Mouse (Mus musculus) CH12.LX (cell line): ENCODE measurements around the gene Uqcr10. TPM values are rescaled to one million over a fixed set of nuclear protein-coding genes. Genes with fewer than 3 reads are reported as not detected.

Source experiments
- DNase-seq: peaks from one replicate; pipeline ENCODE4 v3.0.0-alpha.2; 2013; ENCODE audit errors: extremely low read depth
- H3K27ac ChIP-seq: 2 replicates; pipeline ENCODE4 v1.5.1; 2012; ENCODE audit warnings: low read depth, mild to moderate bottlenecking, control low read depth, moderate library complexity; ENCODE audit not compliant: insufficient read depth
- H3K27me3 ChIP-seq: replicated peaks from 2 replicates; pipeline ENCODE3; 2012; ENCODE audit warnings: inconsistent platforms
- H3K36me3 ChIP-seq, 2 experiments: replicated peaks in 1 of 2; 2 replicates each; pipeline versions ENCODE3 to v1.6.1; 2012; ENCODE audit warnings: inconsistent platforms in 1 of 2, low read length in 1 of 2, mild to moderate bottlenecking in 1 of 2, mixed read lengths in 1 of 2, moderate library complexity in 1 of 2; ENCODE audit not compliant: control insufficient read depth in 1 of 2, insufficient read depth in 1 of 2
- H3K4me1 ChIP-seq, 2 experiments: 2 replicates each; pipeline ENCODE4 v1.6.1; 2012; ENCODE audit warnings: inconsistent platforms in 1 of 2, moderate library complexity in 1 of 2; ENCODE audit not compliant: insufficient read depth in 2 of 2, control insufficient read depth in 1 of 2
- H3K4me2 ChIP-seq: 2 replicates; pipeline ENCODE4 v1.6.1; 2012; ENCODE audit warnings: low read depth, mild to moderate bottlenecking, control low read depth; ENCODE audit not compliant: poor library complexity, insufficient read depth, severe bottlenecking
- H3K4me3 ChIP-seq, 3 experiments: fragments of 150-350 bp in 1 of 3; sonication (generic) in 1 of 3; replicated peaks in 1 of 3; 2 replicates each; pipeline versions ENCODE3 to v1.5.1; 2011 to 2012; ENCODE audit warnings: low read depth in 2 of 3, low read length in 2 of 3, mild to moderate bottlenecking in 2 of 3, moderate library complexity in 2 of 3, control low read depth in 1 of 3, improper control_type of control experiment in 1 of 3, inconsistent platforms in 1 of 3, mixed read lengths in 1 of 3; ENCODE audit not compliant: poor library complexity in 1 of 3
- H3K79me2 ChIP-seq: replicated peaks from 2 replicates; pipeline ENCODE4 v1.6.1; 2012; ENCODE audit warnings: mild to moderate bottlenecking, moderate library complexity; ENCODE audit not compliant: control insufficient read depth, poor library complexity, insufficient read depth, severe bottlenecking; ENCODE audit errors: extremely low read depth
- H3K9ac ChIP-seq: 2 replicates; pipeline ENCODE4 v1.6.1; 2012; ENCODE audit warnings: low read depth, mild to moderate bottlenecking, control low read depth, moderate library complexity; ENCODE audit not compliant: insufficient read depth
- H3K9me3 ChIP-seq: replicated peaks from 2 replicates; pipeline ENCODE3; 2012; ENCODE audit warnings: low read length, inconsistent platforms, mixed read lengths
- BHLHE40 ChIP-seq: IDR thresholded peaks from 2 replicates; pipeline ENCODE4 v1.6.1; 2011; ENCODE audit warnings: mild to moderate bottlenecking, low read depth, low read length, improper control_type of control experiment
- CTCF ChIP-seq, 2 experiments: IDR thresholded peaks in 1 of 2; conservative IDR thresholded peaks in 1 of 2; 2 replicates each; pipeline ENCODE4 v1.5.1; 2011 to 2012; ENCODE audit warnings: low read depth in 2 of 2, low read length in 2 of 2, improper control_type of control experiment in 1 of 2, inconsistent platforms in 1 of 2, mild to moderate bottlenecking in 1 of 2, moderate library complexity in 1 of 2
- JUND ChIP-seq: conservative IDR thresholded peaks from 2 replicates; pipeline ENCODE4 v1.6.1; 2011; ENCODE audit warnings: low read depth, low read length, improper control_type of control experiment
- KAT2A ChIP-seq: IDR thresholded peaks from 2 replicates; pipeline ENCODE4 v1.6.1; 2012; ENCODE audit warnings: low read length, improper control_type of control experiment, inconsistent platforms; ENCODE audit not compliant: insufficient replicate concordance
- MAFK ChIP-seq: IDR thresholded peaks from 2 replicates; pipeline ENCODE4 v1.6.1; 2011; ENCODE audit warnings: low read length, improper control_type of control experiment; ENCODE audit not compliant: insufficient replicate concordance
- MYC ChIP-seq: IDR thresholded peaks from 2 replicates; pipeline ENCODE4 v1.6.1; 2011; ENCODE audit warnings: low read depth, mild to moderate bottlenecking, improper control_type of control experiment, low read length
- NRF1 ChIP-seq: IDR thresholded peaks from 2 replicates; pipeline ENCODE4 v1.6.1; 2014; ENCODE audit warnings: low read depth, mild to moderate bottlenecking, inconsistent platforms, low read length, improper control_type of control experiment, moderate library complexity
- PAX5 ChIP-seq: IDR thresholded peaks from 2 replicates; pipeline ENCODE4 v1.6.1; 2012; ENCODE audit warnings: low read length, inconsistent platforms, mixed read lengths
- SIN3A ChIP-seq: IDR thresholded peaks from 2 replicates; pipeline ENCODE4 v1.6.1; 2012; ENCODE audit warnings: low read length, improper control_type of control experiment, inconsistent platforms
- SMC3 ChIP-seq: IDR thresholded peaks from 2 replicates; pipeline ENCODE4 v1.6.1; 2011; ENCODE audit warnings: low read depth, low read length, improper control_type of control experiment
- UBTF ChIP-seq: IDR thresholded peaks from 2 replicates; pipeline ENCODE4 v1.6.1; 2012; ENCODE audit warnings: low read depth, mild to moderate bottlenecking, inconsistent platforms, low read length, improper control_type of control experiment, moderate library complexity
- USF1 ChIP-seq: IDR thresholded peaks from 2 replicates; pipeline ENCODE4 v1.6.1; 2014; ENCODE audit warnings: low read depth, mild to moderate bottlenecking, inconsistent platforms, low read length, improper control_type of control experiment
- USF2 ChIP-seq: conservative IDR thresholded peaks from 2 replicates; pipeline ENCODE4 v1.6.1; 2011; ENCODE audit warnings: low read depth, low read length, improper control_type of control experiment
- ZMIZ1 ChIP-seq: IDR thresholded peaks from 2 replicates; pipeline ENCODE4 v1.6.1; 2012; ENCODE audit warnings: low read depth, mild to moderate bottlenecking, inconsistent platforms, low read length, improper control_type of control experiment
- ZNF384 ChIP-seq: IDR thresholded peaks from 2 replicates; pipeline ENCODE4 v1.6.1; 2012; ENCODE audit warnings: low read depth, low read length, improper control_type of control experiment, inconsistent platforms
- dilution Hi-C: fragments of 300-500 bp; cut with MboI; formaldehyde crosslinking; loops from 2 replicates; pipeline ENCODE4 v1.14.3; 2020; ENCODE audit warnings: low sequenced_read_pairs; ENCODE audit not compliant: extremely low pct_unique_long_range_greater_than_20kb, extremely low pct_ligation_motif_present
- in situ Hi-C: fragments of 300-500 bp; cut with MboI; formaldehyde crosslinking; loops from 3 replicates; pipeline ENCODE4 v1.14.3; 2019; ENCODE audit warnings: low sequenced_read_pairs, low pct_ligation_motif_present, low pct_unique_long_range_greater_than_20kb, mixed read lengths
- polyA plus RNA-seq: library from polyadenylated mRNA; unstranded; fragments of >175 nt; gene quantifications from 2 replicates; pipeline ENCODE4 v1.2.1, GENCODE M21; 2012; ENCODE audit warnings: low read depth; ENCODE audit not compliant: insufficient read length
- total RNA-seq, 2 experiments: library from RNA; depleted of rRNA; stranded (reverse); fragments of 300-350 nt in 1 of 2; fragments of >200 nt in 1 of 2; gene quantifications; 2 replicates each; pipeline ENCODE4 v1.2.3; 2012 to 2014

The Uqcr10 gene
- total and polyA plus RNA-seq, 3 experiments = 740 to 1,522 (median 1,007) TPM

- Histone ChIP-seq H3K36me3 (peaks cover 0 to 18% of the 10 kb centered on the region in 2 experiments), H3K4me2 (no peak overlapping the region), H3K4me1 (peaks cover 4 to 31% of the 10 kb centered on the region in 2 experiments; a peak in 2 of 4 replicates), H3K4me3 (no peak overlapping the region), H3K9ac (no peak overlapping the region), H3K9me3 (no peaks in the 10 kb centered on the region), H3K27me3 (no peaks in the 10 kb centered on the region), H3K79me2 (no peaks in the 10 kb centered on the region), H3K27ac (no peak overlapping the region)
- in situ Hi-C loops (no loop called here), dilution Hi-C loops (no loop called here)
- no peak for DNase-seq
- TF ChIP-seq MYC (no peak), CTCF (conservative IDR thresholded peaks at IDR 0.05 in 1 of 2, IDR thresholded peaks at IDR 0.05 in 1 of 2; ENCODE audit: low read depth in 2 of 2, low read length in 2 of 2) (no peak), SMC3 (no peak)
These were observed 15.3 kb downstream of the Uqcr10 start for GRCm38 (mm10) chr11:4688632-4689380.

- Histone ChIP-seq H3K9me3 (no peaks in the 10 kb centered on the region), H3K4me1 (peaks cover 4 to 32% of the 10 kb centered on the region in 2 experiments; a peak in 2 of 4 replicates), H3K4me2 (no peak overlapping the region), H3K79me2 (no peaks in the 10 kb centered on the region), H3K27me3 (no peaks in the 10 kb centered on the region), H3K4me3 (no peak overlapping the region), H3K27ac (no peak overlapping the region), H3K36me3 (peaks cover 7 to 28% of the 10 kb centered on the region in 2 experiments), H3K9ac (no peak overlapping the region)
- TF ChIP-seq BHLHE40 = no peak
- TF ChIP-seq ZNF384 = no peak
- TF ChIP-seq USF2 = no peak
- TF ChIP-seq SMC3 = no peak
- no peak for TF ChIP-seq PAX5
- TF ChIP-seq ZMIZ1 = no peak
- TF ChIP-seq MAFK = no peak
- no peak for TF ChIP-seq SIN3A
- no peak for TF ChIP-seq NRF1
- no peak for TF ChIP-seq KAT2A
- no peak for TF ChIP-seq UBTF
- peak; percentile 56 for DNase-seq
- in situ Hi-C loops (no loop called here), dilution Hi-C loops (no loop called here)
These were observed 16.3 kb downstream of the Uqcr10 start for GRCm38 (mm10) chr11:4687874-4688273.

- H3K27me3 ChIP-seq = no peaks in the 10 kb centered on the region
- DNase-seq = no peak
- no peak overlapping the region for H3K4me3 ChIP-seq
- dilution Hi-C loops = no loop called here
- TF ChIP-seq SMC3 (no peak), USF1 (no peak), BHLHE40 (no peak), JUND (no peak), UBTF (no peak), MAFK (no peak)
- H3K79me2 ChIP-seq = no peaks in the 10 kb centered on the region
- H3K9ac ChIP-seq = no peak overlapping the region
- H3K4me2 ChIP-seq = no peak overlapping the region
- H3K9me3 ChIP-seq = no peaks in the 10 kb centered on the region
- no peak overlapping the region for H3K27ac ChIP-seq
- H3K4me1 ChIP-seq = peaks cover 2 to 32% of the 10 kb centered on the region in 2 experiments; a peak in 2 of 4 replicates
- in situ Hi-C loops = no loop called here
- peaks cover 13 to 36% of the 10 kb centered on the region in 2 experiments for H3K36me3 ChIP-seq
These were observed 17.1 kb downstream of the Uqcr10 start for GRCm38 (mm10) chr11:4687027-4687426.
